Mouse (Mus musculus) urinary bladder, postnatal 36 days (tissue): Measurements from ENCODE around the gene Colca2.
A peak's percentile ranks its signal among the peaks of the same experiment; 100 is the strongest.

ENCODE experiments used
- DNase-seq, 2 experiments: peaks; one replicate each; pipeline ENCODE4 v3.0.0; 2022; ENCODE audit warnings: low spot score in 2 of 2, mixed read lengths in 1 of 2

The Colca2 gene

GRCm38 (mm10) chr9:51272102-51272501 is 6.3 kb downstream of the Colca2 start:
- DNase-seq, result no peak

DNA sequence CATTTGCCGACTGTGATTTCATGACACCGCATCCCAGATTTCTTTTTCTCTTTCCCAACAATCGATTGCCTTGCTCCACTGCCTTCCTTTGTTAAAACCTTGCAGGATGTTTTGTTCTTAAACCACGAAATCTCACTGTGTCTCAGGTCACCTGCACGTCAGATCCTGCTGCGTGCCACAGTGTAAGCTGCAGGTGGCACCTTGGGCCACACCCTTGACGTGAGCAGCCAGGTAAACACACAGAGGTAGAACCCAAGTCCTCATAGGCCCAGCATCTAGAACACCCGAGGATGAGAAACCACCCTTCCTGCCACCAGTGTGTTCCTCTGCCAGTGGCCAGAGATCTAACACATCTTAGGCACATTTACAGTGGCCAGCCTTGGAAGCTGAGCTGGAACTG is 7.3 kb downstream of the Colca2 start:
- no peak for DNase-seq

GRCm38 (mm10) chr9:51268852-51269251 is 9.5 kb downstream of the Colca2 start:
- DNase-seq, result no peak

DNA sequence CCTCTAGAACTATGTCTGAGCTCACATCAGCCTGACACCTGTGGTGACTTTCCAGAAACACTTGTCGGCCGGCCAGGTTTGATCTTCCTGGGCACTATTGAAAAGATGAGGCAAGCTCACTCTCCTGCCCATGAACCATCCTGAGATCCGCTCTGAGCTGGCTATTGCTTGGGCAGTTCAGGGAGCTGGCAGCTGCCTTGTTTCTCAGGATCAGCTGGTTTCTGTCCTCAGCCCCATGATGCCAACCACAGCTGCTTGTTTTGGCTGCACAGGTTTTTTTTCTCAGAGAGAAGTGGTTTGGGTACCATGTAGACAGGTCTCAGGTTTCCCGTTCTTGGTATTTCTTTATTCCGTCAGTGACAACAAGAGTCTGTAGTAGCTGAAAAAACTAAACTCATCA is 19.9 kb downstream of the Colca2 start:
- DNase-seq, result no peak

DNA sequence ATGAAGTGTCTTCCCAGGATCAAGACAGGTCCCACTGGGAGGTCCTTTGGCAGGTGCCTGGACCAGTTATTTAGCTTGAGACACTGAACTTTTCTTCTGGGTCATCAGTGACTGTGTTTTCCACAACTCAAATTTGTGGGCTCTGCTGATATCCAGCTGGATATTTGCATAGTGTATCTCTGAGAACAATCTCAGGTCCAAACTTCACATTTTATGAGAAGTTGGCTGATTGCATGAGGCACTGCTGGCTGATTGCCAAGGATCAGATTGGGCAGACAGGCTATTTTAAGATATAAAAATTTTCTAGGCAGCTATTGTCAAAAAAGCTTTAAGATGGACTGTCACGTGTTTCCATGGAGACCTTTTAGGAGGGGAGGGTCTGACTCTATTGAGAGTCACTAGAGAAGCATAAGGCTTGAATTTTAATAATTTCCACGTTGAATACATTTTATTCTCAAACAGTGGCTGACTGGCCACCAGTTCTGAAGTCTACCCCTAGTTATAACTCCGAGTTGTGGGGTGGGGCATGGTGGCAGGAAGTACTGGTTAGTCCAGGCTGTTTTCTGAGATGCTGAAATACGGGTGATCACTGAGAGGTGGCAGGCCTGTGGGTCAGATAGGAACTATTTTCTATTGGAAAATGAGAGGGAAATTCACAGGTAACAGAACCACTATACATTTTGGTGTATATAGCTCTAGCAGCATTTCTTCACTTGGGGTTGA is 21.4 kb downstream of the Colca2 start:
- DNase-seq, result peak; percentile 35

DNA sequence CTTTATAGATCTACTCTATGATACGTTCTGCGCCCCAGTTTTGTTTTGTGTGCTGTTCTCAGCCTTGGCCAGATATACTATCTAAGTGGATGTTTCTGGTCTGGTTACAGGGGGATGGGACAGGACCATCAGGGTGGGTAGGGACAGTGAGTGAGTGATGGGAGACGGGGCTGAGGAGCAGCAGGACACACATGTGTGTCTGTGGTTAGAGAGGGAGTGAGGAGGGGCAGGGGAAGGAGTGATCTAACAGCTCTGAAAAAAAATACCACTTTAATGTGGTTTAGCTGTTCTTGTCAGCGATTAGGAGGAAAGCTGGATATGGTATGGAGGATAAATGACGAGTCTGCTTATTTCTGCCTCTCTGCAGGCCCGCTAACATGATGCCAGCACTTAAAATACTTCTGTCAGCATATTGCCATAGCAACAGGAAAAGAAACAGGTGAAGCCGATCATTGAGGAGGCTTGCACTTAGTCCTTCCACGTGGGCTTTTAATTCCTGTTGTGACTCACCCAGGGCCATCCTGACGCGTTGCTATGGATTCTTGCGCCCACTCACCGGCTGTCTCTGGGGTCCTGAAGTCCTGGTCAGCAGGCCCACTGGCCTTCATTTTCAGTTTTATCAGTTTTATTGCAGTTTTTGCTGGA is 39.5 kb downstream of the Colca2 start:
- DNase-seq, result no peak

- DNase-seq, result no peak
Observed at GRCm38 (mm10) chr9:51232163-51232562, 46.2 kb downstream of the Colca2 start.

- DNase-seq, result no peak
Observed at GRCm38 (mm10) chr9:51230701-51231389, 47.5 kb downstream of the Colca2 start.

DNA sequence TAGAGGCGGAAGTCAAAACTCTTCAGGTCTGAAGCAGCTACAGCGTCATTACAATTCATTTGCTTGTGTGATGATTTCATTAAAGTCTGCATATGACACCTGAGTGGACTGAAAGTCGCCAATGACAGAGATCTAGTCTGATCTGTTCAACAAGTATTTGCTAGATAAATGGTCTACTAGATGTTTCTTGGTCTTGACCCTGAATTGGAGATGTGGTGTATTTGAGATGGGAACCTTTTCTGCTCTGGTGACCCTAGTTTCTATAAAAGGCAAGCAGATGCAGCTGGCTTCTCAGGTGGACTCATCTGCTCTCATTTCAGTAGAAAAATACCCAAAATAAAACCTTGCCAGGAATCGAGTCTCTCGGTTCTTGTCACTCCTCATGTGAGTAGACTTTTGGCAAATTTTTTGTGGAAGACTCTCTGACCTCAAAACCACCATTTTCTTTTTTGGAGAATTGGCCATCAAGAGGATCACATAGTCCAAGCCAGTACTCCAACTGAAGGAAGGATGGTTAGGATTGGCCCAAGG is 52.7 kb downstream of the Colca2 start:
- no peak for DNase-seq
